Mouse (Mus musculus) spleen, postnatal 4 days (tissue): ENCODE results near the gene Dnajc25.

Experiments used
- DNase-seq, 2 experiments: peaks; one replicate each; pipeline ENCODE4 v3.0.0; 2022; ENCODE audit warnings: low spot score in 2 of 2

Dnajc25 gene

DNA sequence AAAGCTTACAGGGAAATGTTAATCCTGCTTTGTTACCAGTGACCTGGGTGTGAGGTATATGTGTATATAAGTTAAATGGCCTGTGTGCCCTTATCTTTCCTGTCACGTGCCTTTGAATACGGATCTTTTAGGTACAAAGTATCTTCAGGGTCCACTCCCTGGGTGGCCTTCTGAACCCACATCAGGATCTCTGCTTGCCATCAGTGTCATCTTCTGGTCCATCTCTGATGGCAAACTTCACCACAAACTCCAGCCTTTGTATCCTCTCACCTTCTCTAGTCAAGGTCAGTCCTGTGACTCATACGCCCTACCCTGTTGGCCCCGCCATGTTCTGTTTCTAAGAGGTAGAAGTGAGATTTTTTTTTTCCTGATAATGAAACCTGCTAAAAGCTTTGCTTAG lies at the start of gene Dnajc25:
Gene Dnajc25 (plus strand): TSS at position 301 of the 400 bp plus-strand sequence.
- no peak for DNase-seq

- DNase-seq: no peak
Observed at GRCm38 (mm10) chr4:58948391-58948790, 46.5 kb upstream of the Dnajc25 start.

- DNase-seq: no peak
Observed at GRCm38 (mm10) chr4:58952630-58953029, 42.2 kb upstream of the Dnajc25 start.

GRCm38 (mm10) chr4:58961719-58962118 lies 33.1 kb upstream of the Dnajc25 start:
- no peak for DNase-seq

GRCm38 (mm10) chr4:58963271-58963670 lies 31.6 kb upstream of the Dnajc25 start:
- DNase-seq: no peak

GRCm38 (mm10) chr4:58965136-58965535 lies 29.7 kb upstream of the Dnajc25 start:
- DNase-seq: no peak

- peak in 1 of 2 experiments; percentile 67 for DNase-seq
Observed at GRCm38 (mm10) chr4:58970678-58971077, 24.2 kb upstream of the Dnajc25 start.

- DNase-seq: no peak
Observed at GRCm38 (mm10) chr4:58975711-58976110, 19.2 kb upstream of the Dnajc25 start.

- DNase-seq: no peak
Observed at GRCm38 (mm10) chr4:58981421-58981820, 13.4 kb upstream of the Dnajc25 start.

DNA sequence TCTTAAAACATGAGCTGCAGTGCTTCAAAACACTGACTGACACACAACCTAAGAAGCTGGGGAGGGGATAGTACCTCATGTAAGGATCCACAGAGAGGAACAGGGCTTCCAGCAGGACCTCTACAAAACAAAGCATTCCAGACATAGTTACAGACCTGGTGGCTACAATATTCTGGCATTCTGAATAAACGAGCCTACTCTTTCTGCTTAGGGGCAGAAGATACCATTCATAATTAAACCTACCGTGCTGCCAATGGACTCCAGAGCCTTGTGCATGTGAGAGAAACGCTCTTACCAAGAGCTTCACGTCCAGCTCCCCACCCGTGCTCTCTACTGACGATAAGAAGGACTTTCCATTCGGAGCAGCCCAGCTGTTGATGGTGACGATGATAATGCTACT lies 12.1 kb upstream of the Dnajc25 start:
- no peak for DNase-seq

DNA sequence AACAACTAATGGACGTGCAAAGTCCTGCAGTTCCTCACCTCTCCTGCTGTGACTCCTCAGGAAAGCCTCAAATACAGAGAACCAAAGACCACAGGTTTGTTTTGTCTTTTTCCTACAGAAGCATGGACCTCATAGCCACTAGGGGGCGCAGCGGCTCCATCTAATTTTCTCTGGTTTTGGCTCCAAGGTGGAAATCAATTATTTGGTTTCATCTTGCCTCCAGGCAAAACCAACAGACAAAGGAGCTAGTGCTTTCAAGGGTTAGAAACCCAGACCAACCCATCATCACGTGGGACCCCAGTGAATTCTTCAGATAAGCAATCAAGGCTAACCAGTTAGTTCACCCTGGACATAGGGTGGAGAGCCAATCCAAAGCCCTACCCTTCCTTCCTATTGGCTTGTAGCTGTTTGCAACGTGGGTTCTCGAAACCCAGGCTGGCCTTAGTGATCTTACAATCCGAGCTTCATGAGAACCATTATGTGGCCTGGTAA lies 9.7 kb upstream of the Dnajc25 start:
- peak; percentile 78 to 92 for DNase-seq

DNA sequence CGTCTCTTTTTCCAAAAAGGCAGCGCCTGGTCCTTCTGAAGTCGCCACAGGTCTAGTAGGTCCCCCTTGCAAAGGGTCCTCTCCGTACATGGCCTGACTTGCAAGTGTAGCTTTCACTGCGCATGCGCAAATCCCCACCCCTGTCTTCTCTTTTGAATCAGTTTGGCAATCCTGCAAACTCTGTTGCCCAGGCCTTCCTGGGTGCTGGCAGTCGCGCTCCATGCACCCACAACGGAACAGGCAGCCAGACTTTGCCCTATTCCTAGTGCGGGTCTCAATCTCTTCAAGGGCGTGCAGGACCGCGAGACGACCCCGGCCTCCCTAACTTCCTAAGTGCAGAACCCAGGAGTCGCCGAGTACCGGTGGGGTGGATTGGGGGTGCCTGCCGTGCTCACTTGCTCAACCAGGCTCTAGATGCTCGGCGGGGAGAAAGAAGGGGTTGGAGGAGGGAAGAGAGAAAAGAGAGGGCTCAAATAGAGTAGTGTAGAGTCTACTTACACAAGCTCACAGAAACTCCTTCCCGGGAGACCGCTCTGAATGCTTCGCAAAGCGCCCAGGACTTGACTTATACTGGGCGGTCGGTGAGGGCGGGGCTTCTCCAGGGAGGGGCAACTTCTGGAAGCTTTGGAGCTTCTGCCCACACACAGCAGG lies 8.2 kb upstream of the Dnajc25 start, which contains the start of gene Ptgr1:
Gene Ptgr1 (minus strand): TSS at position 580 of the 651 bp plus-strand sequence.
- peak; percentile 83 to 93 for DNase-seq

DNA sequence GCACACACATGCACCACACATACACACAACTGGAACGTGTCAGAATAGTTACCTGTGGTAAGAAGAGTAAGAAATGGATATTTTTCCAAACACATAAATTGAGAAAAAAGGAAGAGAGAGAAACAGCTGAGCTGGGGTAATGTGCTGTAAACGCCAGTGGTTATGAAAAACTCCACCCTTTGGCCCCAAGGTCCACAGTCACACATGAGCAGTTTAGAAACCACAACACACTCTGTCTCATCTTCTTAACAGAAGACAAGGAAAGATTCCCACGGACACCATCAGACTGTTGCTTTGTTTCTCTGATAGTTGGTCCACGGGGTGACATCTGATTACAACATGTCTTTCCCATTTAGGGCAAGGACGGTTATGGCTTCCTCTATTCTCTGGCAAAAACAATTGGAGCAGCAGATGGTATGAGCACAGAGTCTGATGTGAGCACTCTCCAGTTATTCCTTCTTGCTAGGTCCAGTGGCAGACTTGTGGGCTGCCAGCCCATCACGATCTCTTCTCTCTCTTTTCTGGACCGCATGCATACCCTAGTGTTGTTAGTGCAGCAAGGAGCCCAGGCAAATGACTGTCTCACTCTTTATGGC lies 5.5 kb upstream of the Dnajc25 start:
- DNase-seq: no peak

GRCm38 (mm10) chr4:58990609-58991434 lies 4.0 kb upstream of the Dnajc25 start:
- DNase-seq: no peak

- no peak for DNase-seq
Observed at GRCm38 (mm10) chr4:58992195-58992594, 2.7 kb upstream of the Dnajc25 start.

DNA sequence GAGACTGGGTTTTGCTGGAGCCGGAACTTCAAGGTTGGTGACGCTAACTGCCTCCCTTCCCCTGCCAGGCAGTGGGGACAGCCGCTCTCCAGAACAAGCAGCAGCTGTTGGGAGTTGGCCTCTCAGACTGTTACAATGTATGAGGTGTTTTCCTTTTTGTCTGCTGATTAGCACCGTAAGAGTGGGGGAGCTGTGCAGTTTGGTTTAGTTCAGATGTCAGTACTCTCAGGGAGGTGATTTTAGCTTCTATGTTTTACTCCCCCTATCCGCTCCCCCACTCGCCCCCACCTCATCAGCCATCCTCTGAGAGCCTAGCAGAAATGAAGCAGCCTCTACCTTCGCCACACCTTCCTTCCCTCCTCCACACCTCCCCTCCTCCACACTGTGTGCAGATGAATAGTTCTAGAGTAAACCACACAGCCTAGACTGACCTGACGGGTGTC lies 410 bp downstream of the Dnajc25 start:
- DNase-seq: no peak

DNA sequence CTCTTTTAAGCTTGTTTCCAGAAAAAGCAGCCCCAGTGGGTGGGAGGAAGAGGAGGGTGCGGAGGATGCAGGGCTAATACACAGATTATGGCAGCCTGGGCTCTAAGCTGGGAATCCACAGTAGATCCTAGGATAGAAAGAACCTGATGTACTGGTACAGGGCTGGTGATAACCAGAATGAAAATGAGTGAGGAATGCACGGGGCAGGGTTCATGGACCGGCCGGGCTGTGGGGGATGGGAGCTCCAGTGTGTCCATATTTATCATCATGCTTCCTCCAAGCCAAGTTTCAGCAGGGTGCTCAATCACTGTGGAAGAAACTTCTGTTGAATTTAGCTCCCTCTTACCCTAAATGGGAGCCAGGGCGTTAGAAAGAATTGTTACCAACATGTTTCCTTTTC lies 2.2 kb downstream of the Dnajc25 start:
- no peak for DNase-seq

GRCm38 (mm10) chr4:58998688-58999087 lies 3.8 kb downstream of the Dnajc25 start:
- DNase-seq: no peak

DNA sequence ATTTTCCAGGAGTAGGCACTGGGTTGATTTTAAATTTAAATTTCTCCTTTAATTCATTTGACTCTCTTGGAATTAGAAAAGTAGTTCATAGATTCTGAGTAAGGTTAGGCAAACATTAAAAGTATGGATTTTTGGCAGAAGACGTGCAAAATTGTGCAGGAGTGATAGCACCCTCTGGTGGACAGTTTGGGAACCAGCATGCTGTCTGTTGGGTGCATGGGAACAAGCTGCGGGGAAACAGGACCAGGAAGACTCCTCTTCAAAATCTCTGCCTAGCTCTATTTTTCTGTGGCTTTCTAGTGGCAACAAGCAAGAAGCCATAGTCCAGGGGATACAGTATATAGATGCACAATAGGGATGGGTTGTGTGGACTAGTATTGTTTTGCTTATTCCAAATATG lies 4.8 kb downstream of the Dnajc25 start:
- DNase-seq: peak; percentile 74 to 86

DNA sequence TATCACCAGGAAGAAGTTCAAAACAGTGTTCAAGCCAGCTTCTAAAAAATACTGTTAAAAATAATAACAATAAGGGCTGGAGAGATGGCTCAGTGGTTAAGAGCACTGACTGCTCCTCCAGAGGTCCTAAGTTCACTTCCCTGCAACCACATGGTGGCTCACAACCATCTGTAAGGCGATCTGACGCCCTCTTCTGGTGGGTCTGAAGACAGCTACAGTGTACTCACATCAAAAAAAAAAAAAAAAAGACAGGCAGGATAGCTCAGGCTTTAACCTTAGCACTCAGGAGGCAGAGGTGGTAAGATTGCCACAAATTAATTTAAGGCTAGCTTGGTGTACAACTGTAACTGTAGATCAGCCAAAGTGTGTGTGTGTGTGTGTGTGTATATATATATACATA lies 5.8 kb downstream of the Dnajc25 start:
- peak; percentile 55 to 71 for DNase-seq

- peak; percentile 92 to 96 for DNase-seq
Observed at GRCm38 (mm10) chr4:59002948-59003805, 8.3 kb downstream of the Dnajc25 start, which contains the start of gene Gm20503. Gene Gm20503, plus strand, starts transcription at chr4:59003210.
